Mouse (Mus musculus): ENCODE results near the gene Tnfrsf1a.

DNA sequence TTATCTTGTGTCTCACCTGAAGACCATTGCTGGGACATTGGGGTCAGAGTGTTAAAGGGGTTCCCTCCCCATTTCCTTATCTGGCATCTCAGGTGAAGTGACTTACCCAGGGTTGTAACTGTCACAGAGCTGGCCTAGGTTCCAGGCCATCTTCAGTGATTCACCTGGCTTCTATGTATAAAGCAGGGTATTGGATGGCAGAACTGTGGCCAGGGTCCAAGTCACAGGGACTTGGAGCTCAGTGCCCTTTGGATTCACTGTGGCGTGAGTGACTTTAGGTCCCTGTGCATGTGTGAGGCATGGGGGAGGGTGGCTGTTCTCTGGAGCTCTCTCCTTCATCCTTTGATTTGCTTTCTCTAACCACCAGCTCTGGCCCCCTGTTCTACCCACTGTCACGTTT, 3.1 kb upstream of the Tnfrsf1a start:
- TF ChIP-seq CTCF (IDR thresholded peaks at IDR 0.05; ENCODE audit: low read depth, low read length) (no peak), POLR2A (IDR thresholded peaks at IDR 0.05; ENCODE audit: extremely low read depth, insufficient read depth, low read length) (no peak)

All from liver, adult 2 months (tissue).